9 mouse cellular contexts compared by ENCODE assay signal in genomic region chr17:74846031-74846891, GRCm38 (mm10).
DNase-seq lines count a peak whose midpoint lies in the region; ATAC-seq and TF ChIP-seq lines count a peak whose summit lies in the region.
"Had no signal": no experiment of that assay in that cellular context is flagged by ENCODE, and none has a peak within 500 bp of the region (broad histone marks: within the 10 kb centered on the region; RNA-seq: fewer than 3 reads in every experiment).

No protein-coding gene starts in this region.

- H3K4me3 ChIP-seq in midbrain, embryonic 10.5 days = no peak overlapping the region
- H3K4me3 ChIP-seq in midbrain, postnatal 0 days (ENCODE audit: low read depth, low read length) = no peak overlapping the region
- H3K4me3 ChIP-seq in kidney, postnatal 0 days (replicated peaks; ENCODE audit: low read depth, low read length) = no peak overlapping the region
- H3K4me3 ChIP-seq: neural tube, embryonic 12.5 days had no signal

- H3K36me3 ChIP-seq in midbrain, embryonic 10.5 days = no peaks in the 10 kb centered on the region
- no peaks in the 10 kb centered on the region for H3K36me3 ChIP-seq in midbrain, postnatal 0 days (ENCODE audit: insufficient read depth, low read length)
- no peaks in the 10 kb centered on the region for H3K36me3 ChIP-seq in kidney, postnatal 0 days (ENCODE audit: insufficient read depth, low read length)
- H3K36me3 ChIP-seq: neural tube, embryonic 12.5 days had no signal

- 0 out of 2 replicates have a peak overlapping the region, but pooled peaks have one; percentile 2 for H3K27ac ChIP-seq in midbrain, embryonic 10.5 days (replicated peaks)
- H3K27ac ChIP-seq in midbrain, postnatal 0 days (ENCODE audit: low read depth, low read length) = no peak overlapping the region
- H3K27ac ChIP-seq in kidney, postnatal 0 days = peak overlapping the region; percentile 62
- H3K27ac ChIP-seq: neural tube, embryonic 12.5 days had no signal

- no peak overlapping the region for H3K4me2 ChIP-seq in midbrain, postnatal 0 days (ENCODE audit: low read depth, low read length, poor library complexity, severe bottlenecking)
- no peak overlapping the region for H3K4me2 ChIP-seq in kidney, postnatal 0 days (ENCODE audit: low read length)
- H3K4me2 ChIP-seq: neural tube, embryonic 12.5 days had no signal

- WGBS in midbrain, embryonic 10.5 days = 65% methylated on average over 10 of the region's 10 CpGs
- WGBS in midbrain, postnatal 0 days = 59% methylated on average over 10 of the region's 10 CpGs
- 27% methylated on average over 10 of the region's 10 CpGs for WGBS in kidney, postnatal 0 days

- TF ChIP-seq CTCF in midbrain, postnatal 0 days (IDR thresholded peaks at IDR 0.05) = no peak
- TF ChIP-seq CTCF in kidney, postnatal 0 days (IDR thresholded peaks at IDR 0.05; ENCODE audit: low read depth) = no peak

- H3K9me3 ChIP-seq in midbrain, embryonic 10.5 days (replicated peaks) = no peaks in the 10 kb centered on the region
- no peaks in the 10 kb centered on the region for H3K9me3 ChIP-seq in midbrain, postnatal 0 days (ENCODE audit: low read length)
- H3K9me3 ChIP-seq in kidney, postnatal 0 days (replicated peaks; ENCODE audit: low read length) = no peaks in the 10 kb centered on the region
- H3K9me3 ChIP-seq: neural tube, embryonic 12.5 days had no signal

- ATAC-seq in midbrain, postnatal 0 days (ENCODE audit: low FRiP score) = no peak
- ATAC-seq in kidney, postnatal 0 days (replicated peaks; ENCODE audit: low FRiP score, low read depth) = peak; percentile 73; the same call in 1 of the 2 replicates
- ATAC-seq in megakaryocyte-erythroid progenitor cell, adult 5-6 weeks (replicated peaks; ENCODE audit: low FRiP score, low TSS enrichment, poor library complexity, severe bottlenecking) = no peak

- no peak overlapping the region for H3K9ac ChIP-seq in midbrain, postnatal 0 days (replicated peaks; ENCODE audit: low read length, poor library complexity, severe bottlenecking)
- H3K9ac ChIP-seq in kidney, postnatal 0 days (ENCODE audit: low read depth, low read length) = no peak overlapping the region
- H3K9ac ChIP-seq: neural tube, embryonic 12.5 days had no signal

- H3K27me3 ChIP-seq in midbrain, embryonic 10.5 days (ENCODE audit: low read depth, poor library complexity, severe bottlenecking) = no peaks in the 10 kb centered on the region
- H3K27me3 ChIP-seq in midbrain, postnatal 0 days (ENCODE audit: insufficient read depth, low read length) = no peaks in the 10 kb centered on the region
- no peaks in the 10 kb centered on the region for H3K27me3 ChIP-seq in kidney, postnatal 0 days (ENCODE audit: insufficient read depth, low read length)
- H3K27me3 ChIP-seq: neural tube, embryonic 12.5 days had no signal

- DNase-seq in midbrain, embryonic 10.5 days (ENCODE audit: low spot score) = no peak
- DNase-seq in midbrain, postnatal 0 days (ENCODE audit: low spot score) = no peak
- DNase-seq in gastrocnemius, postnatal 25 days = peak; percentile 11
- peak; percentile 58 for DNase-seq in kidney, postnatal 0 days (ENCODE audit: low spot score)
- DNase-seq in lung, postnatal 36 days = peak; percentile 64
- DNase-seq in frontal cortex, adult 2 months (ENCODE audit: extremely low spot score in 1 of 2, low spot score in 1 of 2) = no peak
- DNase-seq in natural killer cell, adult 2 months (ENCODE audit: low spot score in 2 of 2) = no peak

- peaks cover 7% of the 10 kb centered on the region for H3K4me1 ChIP-seq in midbrain, embryonic 10.5 days
- no peaks in the 10 kb centered on the region for H3K4me1 ChIP-seq in midbrain, postnatal 0 days (ENCODE audit: insufficient read depth, low read length)
- H3K4me1 ChIP-seq in kidney, postnatal 0 days (replicated peaks; ENCODE audit: insufficient read depth, low read length) = no peaks in the 10 kb centered on the region

Comparison
In these comparisons a context has a peak if more than half of its experiments do, and no peak if none do; other contexts are left out.
1. DNase-seq: peak in gastrocnemius, postnatal 25 days (single experiment), kidney, postnatal 0 days (single experiment) and lung, postnatal 36 days (single experiment); none in midbrain, embryonic 10.5 days (single experiment), midbrain, postnatal 0 days (single experiment), frontal cortex, adult 2 months (0 of 2) and natural killer cell, adult 2 months (0 of 2).